In genomic region chr6:122288263-122288662, GRCm38 (mm10) we compare ENCODE assay signal across 18 mouse cellular contexts. TPM values are rescaled to one million over a fixed set of nuclear protein-coding genes. Genes with fewer than 3 reads are reported as not detected.
A peak's percentile ranks its signal among the peaks of the same experiment; 100 is the strongest.
DNase-seq lines count a peak whose midpoint lies in the region; ATAC-seq and TF ChIP-seq lines count a peak whose summit lies in the region.
"Had no signal": no experiment of that assay in that cellular context is flagged by ENCODE, and none has a peak within 500 bp of the region (broad histone marks: within the 10 kb centered on the region; RNA-seq: fewer than 3 reads in every experiment).

No protein-coding gene starts in this region.

- no peaks in the 10 kb centered on the region for H3K36me3 ChIP-seq in intestine, postnatal 0 days (ENCODE audit: control insufficient read depth, insufficient read depth)
- H3K36me3 ChIP-seq in intestine, embryonic 16.5 days (ENCODE audit: control insufficient read depth, insufficient read depth, low read length), result no peaks in the 10 kb centered on the region
- H3K36me3 ChIP-seq: forebrain, embryonic 15.5 days; heart, embryonic 10.5 days; kidney, embryonic 15.5 days; midbrain, embryonic 13.5 days had no signal

- ATAC-seq in cerebellum, adult (ENCODE audit: insufficient number of reproducible peaks, low FRiP score, low TSS enrichment), result 0 out of 2 replicates have a peak, but pooled peaks have one; percentile 40
- ATAC-seq in intestine, postnatal 0 days, result no peak
- no peak for ATAC-seq in intestine, embryonic 16.5 days
- ATAC-seq: forebrain, embryonic 15.5 days had no signal

- H3K27ac ChIP-seq in intestine, postnatal 0 days (ENCODE audit: low read depth, low read length), result no peak overlapping the region
- no peak overlapping the region for H3K27ac ChIP-seq in intestine, embryonic 16.5 days (ENCODE audit: low read length)
- no peak overlapping the region for H3K27ac ChIP-seq in cortical plate, adult 2 months (ENCODE audit: insufficient read depth, low read length)
- H3K27ac ChIP-seq: forebrain, embryonic 15.5 days; heart, embryonic 10.5 days; kidney, embryonic 15.5 days; midbrain, embryonic 13.5 days had no signal

- H3K9ac ChIP-seq in intestine, postnatal 0 days (ENCODE audit: low read depth, low read length), result no peak overlapping the region
- H3K9ac ChIP-seq in intestine, embryonic 16.5 days (ENCODE audit: low read depth, low read length), result no peak overlapping the region
- H3K9ac ChIP-seq: forebrain, embryonic 15.5 days; kidney, embryonic 15.5 days; midbrain, embryonic 13.5 days had no signal

- 44% methylated on average over 1 of the region's 1 CpGs for WGBS in intestine, postnatal 0 days
- 42% methylated on average over 1 of the region's 1 CpGs for WGBS in intestine, embryonic 16.5 days

- DNase-seq in cerebellum, adult 18-20 months, result no peak
- peak; percentile 25 for DNase-seq in A20 (ENCODE audit: low read depth, low spot score)
- DNase-seq in c-Kit-positive CD71-positive TER-119-positive erythroid progenitor cells, embryonic 14.5 days (ENCODE audit: low spot score), result no peak
- no peak for DNase-seq in right cerebral cortex, postnatal 14 days
- DNase-seq: adrenal gland, adult 8-10 months; gastrocnemius, postnatal 10 days; heart, postnatal 36 days; layer of hippocampus, adult 9-11 months; lung, postnatal 14 days had no signal

- H3K4me1 ChIP-seq in intestine, postnatal 0 days (replicated peaks; ENCODE audit: control insufficient read depth, insufficient read depth, low read length), result no peaks in the 10 kb centered on the region
- H3K4me1 ChIP-seq in intestine, embryonic 16.5 days (ENCODE audit: control insufficient read depth, insufficient read depth, low read length), result no peaks in the 10 kb centered on the region
- no peaks in the 10 kb centered on the region for H3K4me1 ChIP-seq in cortical plate, adult 2 months (ENCODE audit: control insufficient read depth, insufficient read depth, low read length)
- H3K4me1 ChIP-seq: forebrain, embryonic 15.5 days; midbrain, embryonic 13.5 days had no signal

- no peaks in the 10 kb centered on the region for H3K27me3 ChIP-seq in intestine, postnatal 0 days (replicated peaks; ENCODE audit: control insufficient read depth, insufficient read depth, low read length)
- no peaks in the 10 kb centered on the region for H3K27me3 ChIP-seq in intestine, embryonic 16.5 days (replicated peaks; ENCODE audit: control insufficient read depth, insufficient read depth, low read length)
- H3K27me3 ChIP-seq: forebrain, embryonic 15.5 days; kidney, embryonic 15.5 days; midbrain, embryonic 13.5 days had no signal

- H3K9me3 ChIP-seq in intestine, postnatal 0 days (ENCODE audit: control insufficient read depth), result no peaks in the 10 kb centered on the region
- H3K9me3 ChIP-seq in intestine, embryonic 16.5 days (ENCODE audit: control insufficient read depth, low read length), result no peaks in the 10 kb centered on the region
- H3K9me3 ChIP-seq: forebrain, embryonic 15.5 days; heart, embryonic 10.5 days; kidney, embryonic 15.5 days; midbrain, embryonic 13.5 days had no signal

- H3K4me2 ChIP-seq in intestine, postnatal 0 days (replicated peaks; ENCODE audit: low read depth), result no peak overlapping the region
- H3K4me2 ChIP-seq in intestine, embryonic 16.5 days (ENCODE audit: low read depth, low read length), result no peak overlapping the region
- H3K4me2 ChIP-seq: forebrain, embryonic 15.5 days; kidney, embryonic 15.5 days; midbrain, embryonic 13.5 days had no signal

- TF ChIP-seq POLR2A in cortical plate, adult 2 months (IDR thresholded peaks at IDR 0.05; ENCODE audit: extremely low read depth, insufficient read depth, low read length), result no peak

- TF ChIP-seq CTCF in intestine, postnatal 0 days (IDR thresholded peaks at IDR 0.05; ENCODE audit: low read depth), result peak; percentile 43
- TF ChIP-seq CTCF in cortical plate, adult 2 months (IDR thresholded peaks at IDR 0.05; ENCODE audit: extremely low read depth, insufficient read depth, low read length), result peak; percentile 20; the same call in 1 of the 2 replicates

- H3K4me3 ChIP-seq in intestine, postnatal 0 days (ENCODE audit: low read depth, low read length), result no peak overlapping the region
- H3K4me3 ChIP-seq in intestine, embryonic 16.5 days (ENCODE audit: low read length), result no peak overlapping the region
- no peak overlapping the region for H3K4me3 ChIP-seq in cortical plate, adult 2 months (ENCODE audit: insufficient read depth, low read length)
- H3K4me3 ChIP-seq: forebrain, embryonic 15.5 days; heart, embryonic 10.5 days; kidney, embryonic 15.5 days; midbrain, embryonic 13.5 days had no signal

RNA-seq across cellular contexts. Expression of gene Klrg1, which starts 5.6 kb away (rescaled TPM):
- 0.08 TPM in 1 of 2 replicates, not detected in the other for polyA plus RNA-seq in intestine, postnatal 0 days (2015; fragmentation: Nextera tagmentation; extraction: Ambion mirVana)
- polyA plus RNA-seq in intestine, embryonic 16.5 days (2015; fragmentation: Nextera tagmentation; extraction: Ambion mirVana), result not detected in 2 replicates
- 0.17 and 0.34 TPM in 2 replicates for polyA plus RNA-seq in cortical plate, adult 2 months (2012; rRNA removed)
- polyA plus RNA-seq: heart, embryonic 10.5 days; kidney, embryonic 15.5 days; liver, adult 2 months had no signal

RNA-seq across cellular contexts. Expression of gene M6pr, which starts 20.3 kb away (rescaled TPM):
- polyA plus RNA-seq in intestine, postnatal 0 days (2015; fragmentation: Nextera tagmentation; extraction: Ambion mirVana), result 91.7 and 92.2 TPM in 2 replicates
- 142 and 147 TPM in 2 replicates for polyA plus RNA-seq in intestine, embryonic 16.5 days (2015; fragmentation: Nextera tagmentation; extraction: Ambion mirVana)
- polyA plus RNA-seq in cortical plate, adult 2 months (2012; rRNA removed), result 73.4 and 78.5 TPM in 2 replicates

RNA-seq across cellular contexts. Expression of gene Phc1, which starts 52.1 kb away (rescaled TPM):
- 3.3 and 3.5 TPM in 2 replicates for polyA plus RNA-seq in intestine, postnatal 0 days (2015; fragmentation: Nextera tagmentation; extraction: Ambion mirVana)
- polyA plus RNA-seq in intestine, embryonic 16.5 days (2015; fragmentation: Nextera tagmentation; extraction: Ambion mirVana), result 7.2 and 7.4 TPM in 2 replicates
- 44.7 and 48.8 TPM in 2 replicates for polyA plus RNA-seq in cortical plate, adult 2 months (2012; rRNA removed)
